Mouse (Mus musculus) forebrain, postnatal 0 days (tissue): Measurements from ENCODE around the gene Rbbp9. TPM values are rescaled to one million over a fixed set of nuclear protein-coding genes. Genes with fewer than 3 reads are reported as not detected.

Source experiments
- ATAC-seq: fragments of 200-750 bp; cut with Nextera tagmentation; 2 replicates; pipeline ENCODE4 v1.8.0; 2017; ENCODE audit warnings: mild to moderate bottlenecking, moderate library complexity
- DNase-seq: peaks from one replicate; pipeline ENCODE4 v3.0.0-alpha.2; 2015
- H3K27ac ChIP-seq: fragments of 300-500 bp; sonication (generic); 2 replicates; pipeline ENCODE4 v1.5.1; 2014; ENCODE audit warnings: low read depth, mild to moderate bottlenecking, antibody characterized with exemption, low read length, moderate library complexity, mixed read lengths
- H3K27me3 ChIP-seq: fragments of 300-500 bp; sonication (generic); 2 replicates; pipeline ENCODE4 v1.6.1; 2014; ENCODE audit warnings: mild to moderate bottlenecking, low read length, mixed read lengths; ENCODE audit not compliant: insufficient read depth
- H3K36me3 ChIP-seq: fragments of 300-500 bp; sonication (generic); 2 replicates; pipeline ENCODE4 v1.6.1; 2014; ENCODE audit warnings: mild to moderate bottlenecking, moderate library complexity; ENCODE audit not compliant: insufficient read depth
- H3K4me1 ChIP-seq: fragments of 300-500 bp; sonication (generic); 2 replicates; pipeline ENCODE4 v1.6.1; 2014; ENCODE audit warnings: antibody characterized with exemption; ENCODE audit not compliant: insufficient read depth
- H3K4me2 ChIP-seq: fragments of 300-500 bp; sonication (generic); 2 replicates; pipeline ENCODE4 v1.6.1; 2014; ENCODE audit warnings: low read depth, mild to moderate bottlenecking, moderate library complexity
- H3K4me3 ChIP-seq: fragments of 300-500 bp; sonication (generic); 2 replicates; pipeline ENCODE4 v1.5.1; 2014; ENCODE audit warnings: low read depth, low read length, mixed read lengths
- H3K9ac ChIP-seq: fragments of 300-500 bp; sonication (generic); 2 replicates; pipeline ENCODE4 v1.6.1; 2014; ENCODE audit warnings: mild to moderate bottlenecking
- H3K9me3 ChIP-seq: fragments of 300-500 bp; sonication (generic); 2 replicates; pipeline ENCODE4 v1.6.1; 2016; ENCODE audit warnings: low read length
- CTCF ChIP-seq: sonication (generic); IDR thresholded peaks from 2 replicates; pipeline ENCODE4 v1.5.1; 2016; ENCODE audit warnings: antibody characterized with exemption, control low read depth, low read depth
- WGBS: fragments of 180-500 bp; shearing (Covaris S2); extraction: QIAGEN DNeasy Blood & Tissue Kit; methylation state at CpG from one replicate; pipeline ENCODE4 v1.1.7; 2014; 5-methylcytosine and 5-hydroxymethylcytosine counted together
- polyA plus RNA-seq: library from polyadenylated mRNA; unstranded; fragments of >200 nt; fragmentation: Nextera tagmentation; extraction: Ambion mirVana; gene quantifications from 2 replicates; pipeline ENCODE4 v1.2.1, GENCODE M21; 2015
- total RNA-seq: library from RNA; depleted of rRNA; stranded (reverse); fragments of >200 nt; gene quantifications from 2 replicates; pipeline ENCODE4 v1.2.3, GENCODE M21; 2014; rRNA removed

The Rbbp9 gene
- total and polyA plus RNA-seq, 2 experiments from 2014 or later = 21.6 to 38.0 TPM

DNA sequence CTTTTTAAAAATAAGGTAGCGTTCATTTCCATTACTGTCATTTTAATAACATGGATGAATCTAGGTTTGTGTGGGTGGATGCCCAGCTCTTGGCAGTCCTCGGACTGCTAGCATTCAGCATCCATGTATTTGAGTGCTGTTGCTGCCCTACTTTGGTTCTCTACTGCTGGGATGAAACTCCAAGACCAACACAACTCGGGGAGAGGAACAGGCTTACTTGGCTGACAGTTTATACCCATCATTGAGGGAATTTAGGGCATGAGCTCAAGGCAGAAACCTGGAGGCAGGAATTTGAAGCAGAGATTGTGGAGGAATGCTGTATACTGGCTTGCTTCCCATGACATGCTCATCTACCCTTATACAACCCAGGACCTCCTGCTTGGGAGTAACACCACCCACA lies 36.0 kb downstream of the Rbbp9 start:
- H3K4me3 ChIP-seq = no peak overlapping the region
- H3K9ac ChIP-seq = no peak overlapping the region
- whole genome bisulfite sequencing = 83% methylated on average over 3 of the region's 3 CpGs
- H3K4me2 ChIP-seq = no peak overlapping the region
- ATAC-seq (no peak), DNase-seq (no peak)
- no peaks in the 10 kb centered on the region for H3K4me1 ChIP-seq
- TF ChIP-seq CTCF = no peak
- no peaks in the 10 kb centered on the region for H3K9me3 ChIP-seq
- no peaks in the 10 kb centered on the region for H3K27me3 ChIP-seq
- no peak overlapping the region for H3K27ac ChIP-seq
- peaks cover 15% of the 10 kb centered on the region for H3K36me3 ChIP-seq

DNA sequence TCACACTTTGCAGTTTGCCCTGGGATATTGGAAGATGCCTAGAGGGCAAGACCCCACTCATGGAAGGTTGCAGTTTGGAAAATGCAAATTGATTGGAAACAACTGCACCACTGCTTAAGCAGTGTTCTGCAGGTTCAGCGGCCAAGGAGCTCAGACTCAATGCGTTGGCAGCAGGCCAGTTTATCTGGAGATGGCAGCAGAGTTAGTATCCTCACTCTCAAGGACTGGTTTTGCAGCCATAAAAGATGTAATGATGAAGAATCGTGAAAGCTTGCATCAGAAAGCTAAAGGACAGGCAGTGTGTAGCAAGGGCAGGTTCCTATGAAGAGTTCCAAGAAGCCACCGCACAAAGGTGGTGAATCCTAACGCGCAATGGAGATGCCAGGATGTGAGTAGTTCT lies 48.5 kb downstream of the Rbbp9 start:
- Histone ChIP-seq H3K27ac (no peak overlapping the region), H3K9me3 (no peaks in the 10 kb centered on the region), H3K36me3 (peaks cover 48% of the 10 kb centered on the region), H3K9ac (no peak overlapping the region), H3K27me3 (no peaks in the 10 kb centered on the region), H3K4me3 (no peak overlapping the region), H3K4me1 (no peaks in the 10 kb centered on the region), H3K4me2 (no peak overlapping the region)
- no peak for TF ChIP-seq CTCF
- WGBS = 86% methylated on average over 6 of the region's 6 CpGs
- ATAC-seq (no peak), DNase-seq (no peak)

Other genes with a start within 250 kb of the Rbbp9 start
- gene Ovol2, start 218.7 kb downstream of the Rbbp9 start, total RNA-seq = 0.23 TPM in 1 of 2 replicates, not detected in the other
- 0.18 and 0.23 TPM in 2 replicates for gene Ovol2, start 218.7 kb downstream of the Rbbp9 start, polyA plus RNA-seq
- gene Kat14, start 181.9 kb downstream of the Rbbp9 start, total RNA-seq = 17.0 and 28.6 TPM in 2 replicates
- 15.4 and 20.4 TPM in 2 replicates for gene Kat14, start 181.9 kb downstream of the Rbbp9 start, polyA plus RNA-seq
- gene Pet117, start 181.9 kb downstream of the Rbbp9 start, total RNA-seq = not detected in 2 replicates
- 0.84 and 2.3 TPM in 2 replicates for gene Pet117, start 181.9 kb downstream of the Rbbp9 start, polyA plus RNA-seq
- gene Dzank1, start 23.5 kb downstream of the Rbbp9 start, total RNA-seq = 11.5 and 15.0 TPM in 2 replicates
- 6.6 and 9.2 TPM in 2 replicates for gene Dzank1, start 23.5 kb downstream of the Rbbp9 start, polyA plus RNA-seq
- gene Polr3f, start 23.2 kb downstream of the Rbbp9 start, total RNA-seq = 30.2 and 39.0 TPM in 2 replicates
- gene Polr3f, start 23.2 kb downstream of the Rbbp9 start, polyA plus RNA-seq = 15.4 and 20.2 TPM in 2 replicates
- gene Sec23b, start 5.4 kb upstream of the Rbbp9 start, total RNA-seq = 57.2 and 64.3 TPM in 2 replicates
- 50.8 and 56.7 TPM in 2 replicates for gene Sec23b, start 5.4 kb upstream of the Rbbp9 start, polyA plus RNA-seq
- gene Smim26, start 43.2 kb upstream of the Rbbp9 start, total RNA-seq = 22.7 and 60.6 TPM in 2 replicates
- 71.3 and 86.1 TPM in 2 replicates for gene Smim26, start 43.2 kb upstream of the Rbbp9 start, polyA plus RNA-seq
- 87.4 and 98.2 TPM in 2 replicates for gene Dtd1, start 49.0 kb upstream of the Rbbp9 start, total RNA-seq
- 136 and 161 TPM in 2 replicates for gene Dtd1, start 49.0 kb upstream of the Rbbp9 start, polyA plus RNA-seq